Mouse (Mus musculus) MEL-GATA-1-ER (cell line): ENCODE results near the gene Ell3.

Source experiments
- DNase-seq: peaks from one replicate; pipeline ENCODE4 v3.0.0-alpha.2; 2012; ENCODE audit warnings: low read depth; ENCODE audit errors: extremely low read depth

The Ell3 gene

GRCm38 (mm10) chr2:121448136-121448535 is 4.1 kb upstream of the Ell3 start:
- DNase-seq: no peak

- no peak for DNase-seq
Observed at GRCm38 (mm10) chr2:121447006-121447405, 2.9 kb upstream of the Ell3 start.

GRCm38 (mm10) chr2:121446506-121446905 is 2.4 kb upstream of the Ell3 start:
- DNase-seq: no peak

- no peak for DNase-seq
Observed at GRCm38 (mm10) chr2:121445117-121445516, 1.0 kb upstream of the Ell3 start.

GRCm38 (mm10) chr2:121443068-121443349 is 1.1 kb downstream of the Ell3 start:
- no peak for DNase-seq

- no peak for DNase-seq
Observed at GRCm38 (mm10) chr2:121442259-121443067, 1.6 kb downstream of the Ell3 start.

GRCm38 (mm10) chr2:121441800-121442199 is 2.3 kb downstream of the Ell3 start:
- no peak for DNase-seq

- DNase-seq: no peak
Observed at GRCm38 (mm10) chr2:121440834-121441605, 3.1 kb downstream of the Ell3 start.

- DNase-seq: no peak
Observed at GRCm38 (mm10) chr2:121439746-121440145, 4.3 kb downstream of the Ell3 start.

GRCm38 (mm10) chr2:121434854-121435253 is 9.2 kb downstream of the Ell3 start:
- DNase-seq: no peak

GRCm38 (mm10) chr2:121425890-121426289 is 18.2 kb downstream of the Ell3 start:
- DNase-seq: no peak

- no peak for DNase-seq
Observed at GRCm38 (mm10) chr2:121423166-121423565, 20.9 kb downstream of the Ell3 start.

- no peak for DNase-seq
Observed at GRCm38 (mm10) chr2:121418476-121418875, 25.6 kb downstream of the Ell3 start.

GRCm38 (mm10) chr2:121416356-121416755 is 27.7 kb downstream of the Ell3 start:
- no peak for DNase-seq

GRCm38 (mm10) chr2:121415591-121415990 is 28.5 kb downstream of the Ell3 start:
- DNase-seq: no peak

- DNase-seq: no peak
Observed at GRCm38 (mm10) chr2:121415103-121415502, 29.0 kb downstream of the Ell3 start.

GRCm38 (mm10) chr2:121414139-121414685 is 29.9 kb downstream of the Ell3 start:
- DNase-seq: peak; percentile 52

- DNase-seq: peak; percentile 73
Observed at GRCm38 (mm10) chr2:121413387-121414042, 30.6 kb downstream of the Ell3 start, which contains the start of the genes Pdia3 and Catsper2. Gene Pdia3 (plus strand): TSS chr2:121413775. Gene Catsper2 (minus strand): TSS chr2:121413792.

GRCm38 (mm10) chr2:121412843-121413386 is 31.2 kb downstream of the Ell3 start:
- peak; percentile 55 for DNase-seq

GRCm38 (mm10) chr2:121408160-121408559 is 35.9 kb downstream of the Ell3 start:
- DNase-seq: peak; percentile 50

- DNase-seq: no peak
Observed at GRCm38 (mm10) chr2:121403296-121403695, 40.8 kb downstream of the Ell3 start.
